Mouse (Mus musculus) lung, embryonic 14.5 days (tissue): ENCODE measurements around the gene Fam83f. TPM values are rescaled to one million over a fixed set of nuclear protein-coding genes. Genes with fewer than 3 reads are reported as not detected.

Source experiments
- ATAC-seq: fragments of 200-750 bp; cut with Nextera tagmentation; 2 replicates; pipeline ENCODE4 v1.8.0; 2017; ENCODE audit warnings: mild to moderate bottlenecking, moderate TSS enrichment, moderate library complexity; ENCODE audit not compliant: insufficient read depth
- DNase-seq: peaks from one replicate; pipeline ENCODE4 v3.0.0-alpha.2; 2015
- H3K27ac ChIP-seq: fragments of 300-500 bp; sonication (generic); 2 replicates; pipeline ENCODE4 v1.5.1; 2014; ENCODE audit warnings: low read depth, mild to moderate bottlenecking, moderate library complexity
- H3K27me3 ChIP-seq: fragments of 300-500 bp; sonication (generic); 2 replicates; pipeline ENCODE4 v1.6.1; 2014; ENCODE audit warnings: low read length, control low read depth; ENCODE audit not compliant: insufficient read depth
- H3K36me3 ChIP-seq: fragments of 300-500 bp; sonication (generic); 2 replicates; pipeline ENCODE4 v1.6.1; 2014; ENCODE audit warnings: control low read depth; ENCODE audit not compliant: insufficient read depth
- H3K4me1 ChIP-seq: fragments of 300-500 bp; sonication (generic); 2 replicates; pipeline ENCODE4 v1.6.1; 2014; ENCODE audit warnings: antibody characterized with exemption, control low read depth; ENCODE audit not compliant: insufficient read depth
- H3K4me2 ChIP-seq: fragments of 300-500 bp; sonication (generic); 2 replicates; pipeline ENCODE4 v1.6.1; 2014; ENCODE audit warnings: mild to moderate bottlenecking
- H3K4me3 ChIP-seq: fragments of 300-500 bp; sonication (generic); 2 replicates; pipeline ENCODE4 v1.5.1; 2014; ENCODE audit warnings: low read depth, low read length
- H3K9ac ChIP-seq: fragments of 300-500 bp; sonication (generic); 2 replicates; pipeline ENCODE4 v1.6.1; 2014
- H3K9me3 ChIP-seq: fragments of 300-500 bp; sonication (generic); 2 replicates; pipeline ENCODE4 v1.6.1; 2016; ENCODE audit warnings: low read depth, low read length, control low read depth
- CTCF ChIP-seq: IDR thresholded peaks from 2 replicates; pipeline ENCODE4 v1.5.1; 2016; ENCODE audit warnings: antibody characterized with exemption, low read depth
- WGBS: fragments of 180-500 bp; shearing (Covaris S2); extraction: QIAGEN DNeasy Blood & Tissue Kit; methylation state at CpG from one replicate; pipeline ENCODE4 v1.1.7; 2014; 5-methylcytosine and 5-hydroxymethylcytosine counted together
- polyA plus RNA-seq: library from polyadenylated mRNA; unstranded; fragments of >200 nt; fragmentation: Nextera tagmentation; extraction: Ambion mirVana; gene quantifications from 2 replicates; pipeline ENCODE4 v1.2.1, GENCODE M21; 2014

Gene Fam83f
- polyA plus RNA-seq, 1 experiment from 2014 or later = 0.76 TPM

GRCm38 (mm10) chr15:80673337-80674095 is 1.9 kb downstream of the Fam83f start:
- no peaks in the 10 kb centered on the region for H3K9me3 ChIP-seq
- no peak for DNase-seq
- H3K27ac ChIP-seq = no peak overlapping the region
- WGBS = 67% methylated on average over 4 of the region's 4 CpGs
- H3K36me3 ChIP-seq = no peaks in the 10 kb centered on the region
- no peak overlapping the region for H3K4me3 ChIP-seq
- no peak for TF ChIP-seq CTCF
- no peak for ATAC-seq
- H3K4me1 ChIP-seq = peaks cover 6% of the 10 kb centered on the region
- no peak overlapping the region for H3K4me2 ChIP-seq
- no peak overlapping the region for H3K9ac ChIP-seq
- H3K27me3 ChIP-seq = peaks cover 20% of the 10 kb centered on the region

- Histone ChIP-seq H3K4me3 (no peak overlapping the region), H3K4me2 (no peak overlapping the region), H3K9ac (no peak overlapping the region), H3K27me3 (peaks cover 20% of the 10 kb centered on the region), H3K4me1 (peaks cover 11% of the 10 kb centered on the region), H3K9me3 (no peaks in the 10 kb centered on the region), H3K27ac (no peak overlapping the region), H3K36me3 (no peaks in the 10 kb centered on the region)
- no peak for TF ChIP-seq CTCF
- 76% methylated on average over 6 of the region's 6 CpGs for WGBS
- no peak for ATAC-seq
- no peak for DNase-seq
Measured at GRCm38 (mm10) chr15:80674700-80675099, 3.1 kb downstream of the Fam83f start.

GRCm38 (mm10) chr15:80679515-80680215 is 8.0 kb downstream of the Fam83f start:
- H3K4me3 ChIP-seq = no peak overlapping the region
- peak; percentile 78; the same call in 1 of the 2 replicates for ATAC-seq
- peaks cover 16% of the 10 kb centered on the region; the same call in 1 of the 2 replicates for H3K4me1 ChIP-seq
- DNase-seq = peak; percentile 87
- TF ChIP-seq CTCF = no peak
- no peaks in the 10 kb centered on the region for H3K27me3 ChIP-seq
- 32% methylated on average over 8 of the region's 8 CpGs for WGBS
- H3K27ac ChIP-seq = no peak overlapping the region
- H3K36me3 ChIP-seq = no peaks in the 10 kb centered on the region
- H3K9ac ChIP-seq = no peak overlapping the region
- H3K4me2 ChIP-seq = 0 out of 2 replicates have a peak overlapping the region, but pooled peaks have one; percentile 18
- H3K9me3 ChIP-seq = no peaks in the 10 kb centered on the region

GRCm38 (mm10) chr15:80680347-80681030 is 8.8 kb downstream of the Fam83f start:
- Histone ChIP-seq H3K9me3 (no peaks in the 10 kb centered on the region), H3K9ac (no peak overlapping the region), H3K4me3 (no peak overlapping the region), H3K27ac (no peak overlapping the region), H3K4me2 (no peak overlapping the region), H3K27me3 (no peaks in the 10 kb centered on the region), H3K4me1 (peaks cover 20% of the 10 kb centered on the region; the same call in 1 of the 2 replicates), H3K36me3 (no peaks in the 10 kb centered on the region)
- TF ChIP-seq CTCF = no peak
- DNase-seq = peak; percentile 53
- no peak for ATAC-seq
- 41% methylated on average over 7 of the region's 7 CpGs for WGBS

- Histone ChIP-seq H3K9me3 (no peaks in the 10 kb centered on the region), H3K4me3 (no peak overlapping the region), H3K27me3 (no peaks in the 10 kb centered on the region), H3K4me1 (peaks cover 20% of the 10 kb centered on the region; the same call in 1 of the 2 replicates), H3K9ac (no peak overlapping the region), H3K4me2 (no peak overlapping the region), H3K27ac (no peak overlapping the region), H3K36me3 (no peaks in the 10 kb centered on the region)
- TF ChIP-seq CTCF = no peak
- WGBS = 77% methylated on average over 4 of the region's 4 CpGs
- ATAC-seq = no peak
- no peak for DNase-seq
Measured at GRCm38 (mm10) chr15:80681466-80681881, 9.8 kb downstream of the Fam83f start.

GRCm38 (mm10) chr15:80682343-80682742 is 10.7 kb downstream of the Fam83f start:
- no peak for TF ChIP-seq CTCF
- DNase-seq (no peak), ATAC-seq (no peak)
- WGBS = 83% methylated on average over 8 of the region's 8 CpGs
- Histone ChIP-seq H3K9ac (no peak overlapping the region), H3K4me3 (no peak overlapping the region), H3K27me3 (no peaks in the 10 kb centered on the region), H3K9me3 (no peaks in the 10 kb centered on the region), H3K36me3 (no peaks in the 10 kb centered on the region), H3K4me1 (peaks cover 20% of the 10 kb centered on the region; the same call in 1 of the 2 replicates), H3K4me2 (no peak overlapping the region), H3K27ac (no peak overlapping the region)

- no peak for ATAC-seq
- H3K27ac ChIP-seq = no peak overlapping the region
- H3K4me1 ChIP-seq = peaks cover 20% of the 10 kb centered on the region; the same call in 1 of the 2 replicates
- no peaks in the 10 kb centered on the region for H3K9me3 ChIP-seq
- no peaks in the 10 kb centered on the region for H3K27me3 ChIP-seq
- H3K4me3 ChIP-seq = no peak overlapping the region
- no peak overlapping the region for H3K4me2 ChIP-seq
- WGBS = 59% methylated on average over 6 of the region's 6 CpGs
- no peak for TF ChIP-seq CTCF
- no peak overlapping the region for H3K9ac ChIP-seq
- H3K36me3 ChIP-seq = no peaks in the 10 kb centered on the region
- DNase-seq = no peak
Measured at GRCm38 (mm10) chr15:80683151-80683550, 11.5 kb downstream of the Fam83f start.
